Mouse (Mus musculus) retina, adult 2 months (tissue): ENCODE data around the gene Cbx4.

Experiments
- DNase-seq: peaks from one replicate; pipeline ENCODE4 v3.0.0-alpha.2; 2012; ENCODE audit warnings: low read depth, low spot score

The Cbx4 gene

DNA sequence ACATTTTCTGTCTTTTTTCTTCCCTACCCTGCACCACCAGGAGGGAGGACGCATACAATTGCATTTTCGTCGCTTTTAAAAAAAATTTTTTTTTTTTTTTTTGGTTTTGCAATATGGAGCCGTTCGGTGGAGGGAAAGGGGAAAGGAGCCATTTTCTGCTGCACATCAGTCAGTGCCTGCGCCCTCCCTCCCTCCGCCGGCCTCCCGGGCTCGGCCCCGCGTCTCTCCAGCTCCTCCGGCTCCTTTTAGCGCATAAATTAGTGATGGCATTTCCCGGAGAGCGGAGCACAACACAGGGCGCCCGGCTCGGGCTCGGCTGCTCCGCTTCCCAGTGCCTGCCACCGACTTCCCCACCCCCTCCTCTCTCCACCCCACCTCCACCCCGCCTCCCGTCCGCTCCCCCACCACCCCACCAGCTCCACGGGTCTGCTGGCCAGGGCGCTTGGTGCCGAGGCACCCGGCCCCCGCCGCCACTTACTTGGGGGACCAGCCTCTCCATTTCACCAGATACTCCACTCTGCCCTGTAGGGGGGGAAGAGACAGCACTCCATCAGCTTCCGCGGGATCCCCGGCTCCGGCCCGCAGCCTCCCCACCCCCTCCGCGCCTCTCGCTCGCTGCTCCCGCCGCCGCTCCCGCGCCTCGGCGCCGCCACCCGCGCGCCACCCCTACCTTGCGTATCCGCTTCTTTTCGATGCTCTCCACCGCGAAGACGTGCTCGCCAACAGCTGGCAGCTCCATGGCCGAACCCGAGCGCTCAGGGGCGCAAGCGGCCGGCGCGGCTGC, 550 bp downstream of the Cbx4 start:
- DNase-seq = peak; percentile 37

GRCm38 (mm10) chr11:119084446-119085278, 1.4 kb downstream of the Cbx4 start:
- no peak for DNase-seq

DNA sequence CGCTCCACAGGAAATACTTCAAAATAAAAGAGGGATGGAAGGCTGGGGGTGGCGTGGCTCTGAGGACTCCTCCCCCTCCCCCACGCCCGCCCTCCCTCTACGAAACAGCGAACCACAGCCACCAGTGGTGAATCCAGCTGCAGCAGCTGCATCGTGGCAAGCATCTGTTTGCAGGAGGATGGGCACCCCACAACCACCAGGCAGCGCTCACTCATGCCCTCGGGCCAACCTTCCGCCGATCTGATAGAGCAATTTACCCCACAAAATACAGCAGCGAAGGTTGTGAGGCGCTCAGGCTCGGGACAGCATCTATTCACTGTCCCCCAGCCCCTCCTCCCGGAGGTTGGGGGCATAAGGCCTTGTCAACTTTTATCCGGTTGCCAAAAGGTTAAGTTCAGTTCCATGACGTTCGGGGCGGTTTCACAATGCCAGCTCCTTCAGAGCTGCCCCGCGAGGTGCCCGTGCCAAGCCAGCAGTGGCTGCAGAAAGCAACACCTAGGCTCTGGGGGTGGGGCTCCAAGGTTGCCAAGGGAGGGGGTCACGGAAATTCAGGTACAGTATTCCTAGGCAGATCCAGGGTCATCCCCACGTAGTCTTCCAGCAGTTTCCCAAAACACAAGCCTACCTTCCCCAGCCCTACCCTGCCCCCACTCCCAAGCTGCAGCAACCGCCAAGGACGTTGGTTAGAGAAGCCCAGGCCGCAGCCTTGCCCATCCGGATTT, 2.1 kb downstream of the Cbx4 start:
- DNase-seq = no peak

DNA sequence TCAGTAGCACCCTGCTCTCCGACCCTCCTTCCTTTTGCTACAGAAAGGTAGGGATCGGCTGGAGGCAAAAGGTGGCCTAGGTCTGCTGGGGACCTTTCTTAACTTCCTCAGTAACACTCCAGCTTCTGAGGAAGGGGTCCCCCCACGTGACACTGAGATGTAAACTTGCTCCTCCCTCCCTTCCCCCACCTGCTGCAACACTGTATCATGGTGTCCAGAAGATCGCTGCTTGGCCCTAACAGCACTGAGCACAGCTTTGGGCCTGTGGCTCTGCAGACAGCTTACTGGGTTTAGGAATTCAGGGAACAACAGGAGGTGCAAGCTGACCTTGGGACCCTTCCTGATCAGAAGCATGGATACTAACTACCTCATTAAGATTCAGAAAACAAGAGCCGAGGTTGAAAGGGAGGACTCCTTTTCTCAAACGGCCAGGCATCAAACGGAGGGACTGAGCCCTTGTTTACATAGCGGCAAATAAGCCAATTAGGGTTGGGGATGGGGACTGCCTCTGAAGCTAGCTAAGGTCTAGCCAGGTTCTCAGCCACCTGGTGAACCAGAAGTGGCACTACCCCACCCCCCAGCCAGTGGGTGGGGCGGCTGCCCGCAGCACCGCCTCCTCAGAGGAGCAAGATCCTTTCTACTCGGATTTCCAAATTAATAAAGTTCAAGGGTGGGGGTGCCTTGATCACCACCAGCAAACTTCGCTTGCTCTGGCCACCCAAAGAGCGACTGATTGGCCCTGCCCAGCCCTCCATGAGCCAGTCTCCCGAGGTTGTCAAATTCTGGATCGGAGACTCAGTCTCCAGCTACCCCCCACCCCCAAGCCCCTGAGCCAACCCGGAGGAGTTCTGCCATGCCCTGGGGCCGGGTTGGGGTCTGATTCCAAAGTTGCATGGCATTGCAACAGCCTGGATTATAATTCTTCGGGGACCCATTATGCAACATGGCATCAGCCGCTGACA, 3.1 kb downstream of the Cbx4 start:
- no peak for DNase-seq

- no peak for DNase-seq
Measured at GRCm38 (mm10) chr11:119081839-119082637, 4.0 kb downstream of the Cbx4 start.

- DNase-seq = no peak
Measured at GRCm38 (mm10) chr11:119081148-119081838, 4.7 kb downstream of the Cbx4 start.

DNA sequence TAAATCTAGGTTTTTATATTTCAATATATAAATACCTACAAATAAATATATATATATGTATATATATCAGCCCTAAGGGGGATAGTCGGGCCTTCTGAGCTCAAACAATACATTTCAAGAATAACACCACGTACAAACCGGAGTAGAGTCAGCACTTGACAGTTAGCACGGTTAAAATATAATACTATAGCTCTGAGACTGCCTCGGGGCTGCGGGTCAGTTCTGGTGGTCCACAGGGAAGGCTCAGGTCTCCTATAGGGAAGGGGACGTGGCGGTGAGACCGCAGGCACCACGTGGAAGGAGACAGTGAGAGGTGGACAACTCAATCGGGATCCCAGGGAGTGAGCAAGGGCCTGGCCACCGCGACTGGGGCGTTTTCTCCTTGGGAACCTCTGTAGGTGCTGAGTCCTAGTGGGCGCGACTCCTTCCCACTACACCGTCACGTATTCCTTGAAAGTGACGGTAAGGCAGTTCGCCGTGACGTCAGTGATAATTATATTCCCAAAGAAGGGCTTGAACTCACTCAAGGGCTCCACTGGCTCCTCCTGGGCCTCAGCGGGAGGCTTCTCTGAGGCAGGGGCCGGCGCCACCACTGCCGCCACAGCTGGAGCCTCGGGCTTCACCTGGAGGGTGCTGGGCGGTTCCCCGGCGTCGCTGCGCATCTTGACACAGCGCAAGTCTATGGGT, 5.4 kb downstream of the Cbx4 start:
- DNase-seq = no peak

GRCm38 (mm10) chr11:119079445-119079837, 6.6 kb downstream of the Cbx4 start:
- DNase-seq = no peak

- no peak for DNase-seq
Measured at GRCm38 (mm10) chr11:119078691-119079444, 7.2 kb downstream of the Cbx4 start.

DNA sequence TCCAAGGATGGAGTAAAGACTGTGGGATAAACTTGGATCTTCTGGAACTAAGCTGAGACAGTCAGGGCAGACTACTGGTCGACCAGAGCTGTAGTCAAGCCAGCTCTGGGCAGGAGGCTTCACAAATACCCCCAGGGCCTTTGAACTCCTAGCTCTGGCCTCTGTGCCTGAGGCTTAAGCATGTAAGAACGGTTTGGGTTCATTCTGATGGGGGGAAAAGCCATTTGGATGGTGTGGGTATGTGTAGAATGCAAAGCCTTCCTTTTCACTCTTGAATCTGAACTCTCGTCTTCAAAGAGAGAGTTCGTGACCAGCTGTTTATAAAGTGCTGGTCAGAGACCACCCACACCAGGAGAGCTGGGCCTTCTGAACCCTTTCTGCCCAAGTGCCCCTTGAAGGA, 8.3 kb downstream of the Cbx4 start:
- no peak for DNase-seq

- no peak for DNase-seq
Measured at GRCm38 (mm10) chr11:119075805-119076204, 10.2 kb downstream of the Cbx4 start.

- no peak for DNase-seq
Measured at GRCm38 (mm10) chr11:119073876-119074433, 12.1 kb downstream of the Cbx4 start.

DNA sequence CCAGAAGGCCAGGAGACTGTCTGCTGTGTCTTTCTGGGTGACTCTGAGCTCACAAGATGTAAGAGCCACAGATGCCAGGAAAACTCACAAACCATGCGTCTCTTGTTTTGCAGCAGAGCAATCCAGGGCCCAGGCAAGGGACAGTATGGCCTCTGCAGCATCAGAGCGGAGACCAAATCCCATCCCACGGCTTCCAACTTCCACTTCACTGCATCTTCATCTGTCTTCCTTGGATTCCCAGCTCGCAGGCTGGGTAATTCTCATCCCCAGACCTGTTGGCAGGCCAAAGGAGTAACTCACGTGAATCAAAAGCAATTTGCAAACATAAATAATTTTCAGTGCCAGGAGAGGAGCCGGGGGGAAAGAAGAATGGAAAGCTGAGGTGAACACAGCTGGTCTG, 13.0 kb downstream of the Cbx4 start:
- DNase-seq = no peak

DNA sequence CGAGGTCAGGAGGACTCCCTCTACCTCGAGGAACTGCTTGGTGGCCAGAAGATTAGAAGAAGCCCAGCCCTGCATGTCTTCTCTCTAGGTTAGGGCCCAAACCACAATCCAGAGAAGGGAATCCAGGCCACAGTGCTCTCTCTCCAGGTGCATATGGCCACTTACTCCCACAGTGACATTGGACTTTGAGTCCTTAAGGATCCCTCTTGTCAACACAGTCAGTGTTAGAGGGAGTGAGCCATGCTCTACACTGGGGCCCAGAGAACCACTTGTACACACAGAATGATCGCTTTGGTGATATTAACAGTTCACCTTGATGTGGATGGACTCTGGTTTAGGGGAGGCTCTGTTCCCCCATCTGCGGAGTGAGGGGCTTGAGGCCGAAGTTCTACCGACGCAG, 13.8 kb downstream of the Cbx4 start:
- no peak for DNase-seq

- no peak for DNase-seq
Measured at GRCm38 (mm10) chr11:119066841-119067240, 19.2 kb downstream of the Cbx4 start.

GRCm38 (mm10) chr11:119059256-119059655, 26.8 kb downstream of the Cbx4 start:
- no peak for DNase-seq

- no peak for DNase-seq
Measured at GRCm38 (mm10) chr11:119058041-119058995, 27.7 kb downstream of the Cbx4 start.
